Mouse (Mus musculus) testis, adult 2 months (tissue): ENCODE data around the gene Hoxb8.

Experiments used
- CTCF ChIP-seq: fragments of 200-500 bp; IDR thresholded peaks from 2 replicates; pipeline ENCODE4 v1.5.1; 2012; ENCODE audit warnings: low read depth, mild to moderate bottlenecking, inconsistent platforms, low read length, moderate library complexity; ENCODE audit not compliant: control insufficient read depth, insufficient read depth, insufficient replicate concordance
- POLR2A ChIP-seq: fragments of 200-500 bp; IDR thresholded peaks from 2 replicates; pipeline ENCODE4 v1.6.1; 2012; ENCODE audit warnings: low read depth, mild to moderate bottlenecking, inconsistent platforms, low read length, moderate library complexity; ENCODE audit not compliant: control insufficient read depth

DNA sequence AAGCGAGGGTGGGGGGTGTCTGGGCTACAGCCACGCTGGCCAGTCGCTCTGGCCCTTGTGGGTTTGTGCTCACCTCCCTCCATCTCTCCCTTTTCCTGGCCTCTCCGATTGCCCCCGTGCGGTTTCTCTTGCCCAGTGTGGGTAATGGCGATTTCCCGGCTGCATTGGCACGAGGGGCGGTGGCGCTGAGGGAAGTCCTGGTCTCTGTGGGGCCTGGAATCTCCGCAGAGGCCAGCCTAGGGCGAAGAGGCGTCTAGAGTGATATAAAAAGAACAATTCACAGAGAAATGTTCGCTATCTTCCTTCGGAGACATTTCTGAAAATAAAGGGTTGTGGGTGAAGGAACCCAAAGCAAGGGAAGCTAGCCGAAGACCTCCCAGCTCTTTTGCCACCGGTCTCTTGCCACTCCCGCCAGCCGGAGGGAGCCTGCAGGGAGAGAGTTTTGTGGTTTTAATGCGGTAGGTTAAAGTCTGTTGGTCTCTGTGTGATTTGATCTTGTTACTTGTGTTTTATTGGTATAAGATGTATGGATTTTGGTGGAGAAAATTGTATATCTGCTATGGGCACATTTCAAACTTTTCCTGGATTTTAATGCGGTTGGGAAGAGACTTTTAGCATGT, 11.7 kb downstream of the Hoxb8 start:
- TF ChIP-seq CTCF, result no peak
- TF ChIP-seq POLR2A, result no peak
